Mouse (Mus musculus) limb, embryonic 14.5 days (tissue): ENCODE results near the gene Garnl3. TPM values are rescaled to one million over a fixed set of nuclear protein-coding genes. Genes with fewer than 3 reads are reported as not detected.
"Not testable (repeated sequence)": the region's sequence is repeated elsewhere in the genome, so short reads cannot be mapped to it uniquely, and the experiment has no call there.

ENCODE experiments used
- ATAC-seq: fragments of 200-750 bp; cut with Nextera tagmentation; 2 replicates; pipeline ENCODE4 v1.8.0; 2017; ENCODE audit warnings: low read depth, moderate number of reproducible peaks, moderate TSS enrichment; ENCODE audit not compliant: low FRiP score
- DNase-seq: peaks from one replicate; pipeline ENCODE4 v3.0.0-alpha.2; 2015; ENCODE audit warnings: low spot score
- H3K27ac ChIP-seq: fragments of 300-500 bp; sonication (generic); replicated peaks from 2 replicates; pipeline ENCODE4 v1.5.1; 2014; ENCODE audit warnings: low read depth, mild to moderate bottlenecking, low read length, moderate library complexity, mixed read lengths
- H3K27me3 ChIP-seq: fragments of 300-500 bp; sonication (generic); 2 replicates; pipeline ENCODE4 v1.6.1; 2014; ENCODE audit warnings: low read length, mixed read lengths; ENCODE audit not compliant: control insufficient read depth, insufficient read depth
- H3K36me3 ChIP-seq: fragments of 300-500 bp; sonication (generic); 2 replicates; pipeline ENCODE4 v1.6.1; 2014; ENCODE audit warnings: mild to moderate bottlenecking, low read length, moderate library complexity, mixed read lengths; ENCODE audit not compliant: control insufficient read depth, insufficient read depth
- H3K4me1 ChIP-seq: fragments of 300-500 bp; sonication (generic); 2 replicates; pipeline ENCODE4 v1.6.1; 2014; ENCODE audit warnings: antibody characterized with exemption, low read length, mixed read lengths; ENCODE audit not compliant: control insufficient read depth, insufficient read depth
- H3K4me2 ChIP-seq: fragments of 300-500 bp; sonication (generic); replicated peaks from 2 replicates; pipeline ENCODE4 v1.6.1; 2014; ENCODE audit warnings: low read depth, mild to moderate bottlenecking, low read length, moderate library complexity; ENCODE audit not compliant: severe bottlenecking
- H3K4me3 ChIP-seq: fragments of 300-500 bp; sonication (generic); replicated peaks from 2 replicates; pipeline ENCODE4 v1.5.1; 2014; ENCODE audit warnings: low read length
- H3K9ac ChIP-seq: fragments of 300-500 bp; sonication (generic); 2 replicates; pipeline ENCODE4 v1.6.1; 2014; ENCODE audit warnings: mild to moderate bottlenecking, low read depth, low read length, moderate library complexity; ENCODE audit not compliant: severe bottlenecking
- H3K9me3 ChIP-seq: fragments of 300-500 bp; sonication (generic); 2 replicates; pipeline ENCODE4 v1.6.1; 2016; ENCODE audit warnings: low read length; ENCODE audit not compliant: control insufficient read depth
- POLR2A ChIP-seq: fragments of 200-500 bp; IDR thresholded peaks from 2 replicates; pipeline ENCODE4 v1.8.0; 2012; ENCODE audit warnings: inconsistent platforms, mild to moderate bottlenecking, moderate library complexity, borderline replicate concordance; ENCODE audit not compliant: insufficient read depth, insufficient read length; ENCODE audit errors: extremely low read depth
- WGBS: fragments of 180-500 bp; shearing (Covaris S2); extraction: QIAGEN DNeasy Blood & Tissue Kit; methylation state at CpG from one replicate; pipeline ENCODE4 v1.1.7; 2014; 5-methylcytosine and 5-hydroxymethylcytosine counted together
- polyA plus RNA-seq, 2 experiments: library from polyadenylated mRNA; depleted of rRNA in 1 of 2; stranded (reverse) in 1 of 2; unstranded in 1 of 2; fragments of >200 nt; fragmentation: Nextera tagmentation in 1 of 2; extraction: Ambion mirVana in 1 of 2; gene quantifications; 2 replicates each; pipeline versions ENCODE4 v1.2.1 to v1.2.3; 2012 to 2014

Garnl3 gene
- polyA plus RNA-seq, 2 experiments: 9.6 to 10.1 TPM

DNA sequence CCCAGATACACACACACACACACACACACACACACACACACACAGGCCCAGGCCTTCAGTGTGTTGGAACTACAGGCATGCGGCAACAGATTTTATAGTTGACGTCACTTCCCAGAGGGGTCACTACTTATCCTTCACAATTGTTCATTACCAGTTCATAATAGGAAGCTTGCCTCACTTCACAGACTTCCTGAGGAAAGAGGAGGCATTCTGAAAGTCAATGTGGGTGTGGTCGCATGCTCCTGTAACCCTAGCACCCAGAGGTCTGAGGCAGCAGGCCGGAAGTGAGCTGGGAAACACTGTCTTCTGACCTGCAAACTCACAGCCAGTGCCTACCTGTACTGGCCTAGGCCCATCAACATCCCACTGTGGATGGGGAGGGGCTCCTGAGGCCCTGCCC, 106.4 kb downstream of the Garnl3 start:
- H3K4me3 ChIP-seq: no peak overlapping the region
- H3K9ac ChIP-seq: no peak overlapping the region
- H3K27me3 ChIP-seq: no peaks in the 10 kb centered on the region
- DNase-seq (no peak), ATAC-seq (no peak)
- 77% methylated on average over 4 of the region's 4 CpGs for WGBS
- H3K4me2 ChIP-seq: no peak overlapping the region
- H3K36me3 ChIP-seq: no peaks in the 10 kb centered on the region
- no peaks in the 10 kb centered on the region for H3K4me1 ChIP-seq
- no peak overlapping the region for H3K27ac ChIP-seq
- no peak for TF ChIP-seq POLR2A
- no peaks in the 10 kb centered on the region for H3K9me3 ChIP-seq

DNA sequence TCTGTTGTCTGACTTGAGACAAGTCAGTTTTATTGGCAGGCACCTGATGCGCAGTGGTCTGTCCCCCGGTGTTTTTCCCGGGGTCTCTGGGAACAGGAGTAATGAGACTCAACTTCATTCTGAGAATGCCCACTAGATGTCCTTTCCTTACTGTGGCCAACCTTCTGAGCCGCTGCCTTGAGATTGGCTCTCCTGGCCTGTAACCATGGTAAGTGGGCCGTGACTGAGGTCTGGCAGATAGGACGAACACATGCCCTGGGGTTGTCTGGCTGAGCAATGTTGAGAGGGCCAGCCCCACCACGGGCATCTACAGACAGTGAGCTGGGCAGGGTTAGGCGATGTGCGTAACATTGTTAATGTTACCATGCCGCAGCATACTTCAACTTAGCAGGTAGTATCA, 106.9 kb downstream of the Garnl3 start:
- H3K9ac ChIP-seq: no peak overlapping the region
- 73% methylated on average over 10 of the region's 10 CpGs for WGBS
- no peak for ATAC-seq

DNA sequence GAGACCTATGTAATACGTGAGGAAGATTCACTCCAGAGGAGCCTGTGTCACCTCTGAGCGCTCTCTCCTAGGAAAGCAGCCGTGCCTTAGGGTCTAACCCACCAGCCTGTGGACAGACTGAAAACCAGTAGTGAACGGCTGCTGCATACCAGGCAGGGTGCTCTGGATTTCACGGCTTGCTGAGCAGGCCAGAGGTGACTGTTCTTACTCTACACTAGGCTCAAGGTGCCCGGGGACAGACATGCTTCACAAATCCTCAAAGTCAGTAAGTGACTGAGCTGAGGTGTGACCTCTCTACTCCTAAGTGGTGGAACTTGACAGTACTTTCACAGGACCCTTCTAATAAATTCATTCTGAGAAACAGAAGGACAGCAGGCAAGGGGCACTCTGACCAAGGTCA, 108.6 kb downstream of the Garnl3 start:
- 81% methylated on average over 6 of the region's 6 CpGs for WGBS
- no peak for TF ChIP-seq POLR2A
- no peak overlapping the region for H3K4me2 ChIP-seq

More for the DNA sequence above, 106.9 kb downstream of the Garnl3 start:
- H3K4me1 ChIP-seq: no peaks in the 10 kb centered on the region
- no peak for TF ChIP-seq POLR2A
- H3K36me3 ChIP-seq: no peaks in the 10 kb centered on the region
- no peak overlapping the region for H3K27ac ChIP-seq
- H3K9me3 ChIP-seq: no peaks in the 10 kb centered on the region
- no peak for DNase-seq
- H3K4me3 ChIP-seq: no peak overlapping the region
- H3K27me3 ChIP-seq: no peaks in the 10 kb centered on the region
- no peak overlapping the region for H3K4me2 ChIP-seq

DNA sequence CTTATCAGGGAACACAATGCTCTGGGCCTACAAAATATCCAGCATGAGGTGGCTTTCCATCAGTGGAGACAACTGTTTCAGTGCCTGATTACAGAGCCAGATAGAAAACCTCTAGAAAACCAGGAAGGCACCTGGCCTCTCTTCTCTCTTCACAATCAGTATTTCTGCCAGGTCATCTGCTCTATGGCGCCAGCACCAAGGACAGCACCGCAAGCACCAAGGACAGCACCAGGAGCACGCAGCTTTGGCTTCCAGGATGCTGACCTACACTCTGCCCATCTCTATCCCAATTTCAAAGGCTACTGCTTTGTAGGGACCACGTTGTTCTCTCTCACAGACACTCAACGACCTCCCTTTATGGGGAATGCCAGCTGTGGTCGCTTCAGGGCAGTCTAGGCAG, 113.4 kb downstream of the Garnl3 start:
- Histone ChIP-seq H3K4me2 (no peak overlapping the region), H3K36me3 (no peaks in the 10 kb centered on the region), H3K4me1 (no peaks in the 10 kb centered on the region), H3K27me3 (no peaks in the 10 kb centered on the region), H3K9ac (no peak overlapping the region), H3K9me3 (no peaks in the 10 kb centered on the region), H3K27ac (no peak overlapping the region), H3K4me3 (no peak overlapping the region)
- 7% methylated on average over 6 of the region's 6 CpGs for WGBS
- no peak for TF ChIP-seq POLR2A
- DNase-seq: peak; percentile 56
- ATAC-seq: no peak

More for the DNA sequence above, 108.6 kb downstream of the Garnl3 start:
- Histone ChIP-seq H3K36me3 (no peaks in the 10 kb centered on the region), H3K27ac (no peak overlapping the region), H3K4me3 (no peak overlapping the region), H3K9me3 (no peaks in the 10 kb centered on the region), H3K9ac (no peak overlapping the region), H3K4me1 (no peaks in the 10 kb centered on the region), H3K27me3 (no peaks in the 10 kb centered on the region)
- ATAC-seq (no peak), DNase-seq (no peak)

DNA sequence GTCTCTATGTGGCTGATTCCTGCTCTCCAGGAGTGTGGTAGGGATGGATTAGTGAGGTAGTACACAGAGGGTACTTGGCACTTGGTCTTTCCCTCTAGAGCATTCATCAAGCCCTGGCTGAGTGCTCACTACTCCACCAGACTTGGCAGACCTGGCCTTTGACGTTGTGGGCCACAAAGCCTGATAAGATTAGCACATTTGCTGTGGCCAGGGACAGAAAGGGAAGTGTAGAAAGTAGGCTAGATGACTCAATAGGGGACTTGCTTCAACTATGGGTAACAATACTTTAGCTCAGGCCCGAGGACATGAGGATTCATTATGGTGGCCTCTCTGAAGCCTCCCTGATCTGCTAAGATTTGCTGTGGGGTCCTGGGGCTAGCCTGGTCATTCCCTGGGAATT, 114.3 kb downstream of the Garnl3 start:
- no peak for DNase-seq
- Histone ChIP-seq H3K27me3 (no peaks in the 10 kb centered on the region), H3K4me2 (no peak overlapping the region), H3K27ac (no peak overlapping the region), H3K9me3 (no peaks in the 10 kb centered on the region), H3K9ac (no peak overlapping the region), H3K4me3 (no peak overlapping the region), H3K4me1 (no peaks in the 10 kb centered on the region), H3K36me3 (no peaks in the 10 kb centered on the region)
- WGBS: 83% methylated on average over 2 of the region's 2 CpGs
- ATAC-seq: no peak
- TF ChIP-seq POLR2A: no peak

DNA sequence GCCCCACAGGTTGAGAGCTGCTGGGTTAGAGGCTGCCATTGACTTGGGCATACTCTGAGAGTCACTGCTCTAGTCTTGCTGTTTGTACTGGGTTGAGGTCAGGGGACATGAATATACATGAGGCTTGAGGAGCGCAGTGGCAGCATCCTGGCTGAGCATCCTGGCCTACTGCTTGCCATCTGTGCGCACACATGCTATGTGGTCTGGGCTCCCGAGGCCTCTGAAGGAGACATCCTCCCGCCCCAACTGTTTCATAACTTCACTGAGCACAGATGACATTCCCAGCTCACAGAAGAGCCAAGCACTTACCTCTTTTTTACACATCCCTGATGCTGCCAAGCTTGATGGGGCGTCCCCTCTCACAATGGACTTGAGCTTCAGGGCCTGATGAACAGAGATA, 116.6 kb downstream of the Garnl3 start:
- ATAC-seq (no peak), DNase-seq (no peak)
- Histone ChIP-seq H3K4me1 (no peaks in the 10 kb centered on the region), H3K4me2 (no peak overlapping the region), H3K27me3 (no peaks in the 10 kb centered on the region), H3K4me3 (no peak overlapping the region), H3K9me3 (no peaks in the 10 kb centered on the region), H3K36me3 (no peaks in the 10 kb centered on the region), H3K9ac (no peak overlapping the region), H3K27ac (no peak overlapping the region)
- 86% methylated on average over 5 of the region's 5 CpGs for WGBS
- TF ChIP-seq POLR2A: no peak

DNA sequence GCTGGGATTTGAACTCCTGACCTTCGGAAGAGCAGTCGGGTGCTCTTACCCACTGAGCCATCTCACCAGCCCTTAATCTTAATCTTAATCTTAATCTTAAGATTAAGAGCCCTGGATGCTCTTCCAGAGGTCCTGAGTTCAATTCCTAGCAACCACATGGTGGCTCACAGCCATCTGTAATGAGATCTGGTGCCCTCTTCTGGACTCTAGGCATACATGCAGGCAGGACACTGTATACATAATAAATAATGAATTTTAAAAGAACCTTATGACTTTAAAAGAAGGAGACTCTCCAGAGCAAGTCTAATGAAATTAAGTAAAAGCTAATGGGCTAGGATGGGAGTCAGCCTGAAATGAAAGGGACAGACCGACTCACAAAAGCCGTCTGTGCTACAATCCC, 122.4 kb downstream of the Garnl3 start:
- H3K4me1 ChIP-seq, H3K4me3 ChIP-seq, H3K27ac ChIP-seq, ATAC-seq, H3K36me3 ChIP-seq, H3K9ac ChIP-seq, H3K27me3 ChIP-seq, H3K9me3 ChIP-seq, DNase-seq, H3K4me2 ChIP-seq: not testable (repeated sequence)
- WGBS: 93% methylated on average over 4 of the region's 4 CpGs
